Mouse (Mus musculus): ENCODE measurements around the gene Ptma.
"Not testable (repeated sequence)": the region's sequence is repeated elsewhere in the genome, so short reads cannot be mapped to it uniquely, and the experiment has no call there.

The Ptma gene

GRCm38 (mm10) chr1:86539583-86539982, 13.1 kb downstream of the Ptma start:
- not testable (repeated sequence) for DNase-seq (ENCODE audit: low spot score in 2 of 2)

- DNase-seq (ENCODE audit: low spot score in 2 of 2): no peak
These were observed 16.1 kb downstream of the Ptma start for GRCm38 (mm10) chr1:86542584-86542983.

GRCm38 (mm10) chr1:86546797-86547196, 20.3 kb downstream of the Ptma start:
- no peak for DNase-seq (ENCODE audit: low spot score in 2 of 2)

GRCm38 (mm10) chr1:86551299-86551698, 24.8 kb downstream of the Ptma start:
- no peak for DNase-seq (ENCODE audit: low spot score in 2 of 2)

- no peak for DNase-seq (ENCODE audit: low spot score in 2 of 2)
These were observed 25.4 kb downstream of the Ptma start for GRCm38 (mm10) chr1:86551877-86552276.

- no peak for DNase-seq (ENCODE audit: low spot score in 2 of 2)
These were observed 29.1 kb downstream of the Ptma start for GRCm38 (mm10) chr1:86555665-86556064.

- peak; percentile 8 to 11 for DNase-seq (ENCODE audit: low spot score in 2 of 2)
These were observed 31.3 kb downstream of the Ptma start for GRCm38 (mm10) chr1:86557872-86558271.

- no peak for DNase-seq (ENCODE audit: low spot score in 2 of 2)
These were observed 32.7 kb downstream of the Ptma start for GRCm38 (mm10) chr1:86559232-86559631.

- no peak for DNase-seq (ENCODE audit: low spot score in 2 of 2)
These were observed 36.1 kb downstream of the Ptma start for GRCm38 (mm10) chr1:86562663-86563062.

- DNase-seq (ENCODE audit: low spot score in 2 of 2): no peak
These were observed 41.9 kb downstream of the Ptma start for GRCm38 (mm10) chr1:86568409-86568808.

- no peak for DNase-seq (ENCODE audit: low spot score in 2 of 2)
These were observed 42.9 kb downstream of the Ptma start for GRCm38 (mm10) chr1:86569292-86569860.

GRCm38 (mm10) chr1:86571381-86571780, 44.9 kb downstream of the Ptma start:
- no peak for DNase-seq (ENCODE audit: low spot score in 2 of 2)

GRCm38 (mm10) chr1:86571941-86572340, 45.4 kb downstream of the Ptma start:
- DNase-seq (ENCODE audit: low spot score in 2 of 2): no peak

All from urinary bladder, postnatal 36 days (tissue).